Mouse (Mus musculus) MEL (cell line): ENCODE measurements around the gene Nkd1. TPM values are rescaled to one million over a fixed set of nuclear protein-coding genes. Genes with fewer than 3 reads are reported as not detected.

ENCODE experiments used
- DNase-seq: peaks from one replicate; pipeline ENCODE4 v3.0.0; 2011; ENCODE audit warnings: low read depth, low spot score
- H3K27ac ChIP-seq: 2 replicates; pipeline ENCODE4 v1.5.1; 2012; ENCODE audit warnings: low read depth, mild to moderate bottlenecking, control low read depth, low read length, moderate library complexity; ENCODE audit not compliant: control insufficient read depth
- H3K27me3 ChIP-seq, 2 experiments: fragments of 150-350 bp in 1 of 2; sonication (generic) in 1 of 2; 2 replicates each; pipeline ENCODE4 v1.6.1; 2012; ENCODE audit warnings: low read length in 2 of 2, mild to moderate bottlenecking in 2 of 2, improper control_type of control experiment in 1 of 2, moderate library complexity in 1 of 2; ENCODE audit not compliant: insufficient read depth in 2 of 2, control insufficient read depth in 1 of 2
- H3K36me3 ChIP-seq, 2 experiments: 2 replicates each; pipeline ENCODE4 v1.6.1; 2012 to 2014; ENCODE audit warnings: low read length in 2 of 2, improper control_type of control experiment in 1 of 2, inconsistent platforms in 1 of 2, mild to moderate bottlenecking in 1 of 2; ENCODE audit not compliant: insufficient read depth in 2 of 2, control insufficient read depth in 1 of 2
- H3K4me1 ChIP-seq, 2 experiments: fragments of 150-350 bp in 1 of 2; sonication (generic) in 1 of 2; 2 replicates each; pipeline ENCODE4 v1.6.1; 2012; ENCODE audit warnings: low read length in 2 of 2, improper control_type of control experiment in 1 of 2, mild to moderate bottlenecking in 1 of 2; ENCODE audit not compliant: insufficient read depth in 2 of 2, control insufficient read depth in 1 of 2
- H3K4me3 ChIP-seq, 2 experiments: fragments of 150-350 bp in 1 of 2; sonication (generic) in 1 of 2; 2 replicates each; pipeline ENCODE4 v1.5.1; 2012; ENCODE audit warnings: low read depth in 2 of 2, low read length in 2 of 2, mild to moderate bottlenecking in 2 of 2, moderate library complexity in 2 of 2, control low read depth in 1 of 2, improper control_type of control experiment in 1 of 2; ENCODE audit not compliant: control insufficient read depth in 1 of 2, insufficient read depth in 1 of 2
- H3K79me2 ChIP-seq: 2 replicates; pipeline ENCODE4 v1.6.1; 2012; ENCODE audit warnings: mild to moderate bottlenecking, low read length, moderate library complexity; ENCODE audit not compliant: control insufficient read depth, poor library complexity, insufficient read depth
- H3K9ac ChIP-seq: 2 replicates; pipeline ENCODE4 v1.6.1; 2012; ENCODE audit warnings: low read depth, mild to moderate bottlenecking, control low read depth, low read length, moderate library complexity; ENCODE audit not compliant: control insufficient read depth, poor library complexity, severe bottlenecking
- H3K9me3 ChIP-seq: fragments of 150-350 bp; sonication (generic); replicated peaks from 2 replicates; pipeline ENCODE4 v1.6.1; 2012; ENCODE audit warnings: mild to moderate bottlenecking, low read length, improper control_type of control experiment, moderate library complexity; ENCODE audit not compliant: insufficient read depth
- CHD1 ChIP-seq: IDR thresholded peaks from 2 replicates; pipeline ENCODE4 v1.6.1; 2012; ENCODE audit warnings: low read depth, mild to moderate bottlenecking, inconsistent platforms, low read length, improper control_type of control experiment
- CHD2 ChIP-seq: IDR thresholded peaks from 2 replicates; pipeline ENCODE4 v1.6.1; 2011; ENCODE audit warnings: low read length, improper control_type of control experiment
- CTCF ChIP-seq, 3 experiments: IDR thresholded peaks in 2 of 3; conservative IDR thresholded peaks in 1 of 3; 2 replicates each; pipeline ENCODE4 v1.5.1; 2011 to 2012; ENCODE audit warnings: low read length in 3 of 3, low read depth in 2 of 3, mild to moderate bottlenecking in 2 of 3, improper control_type of control experiment in 1 of 3, inconsistent platforms in 1 of 3, mixed read lengths in 1 of 3, moderate library complexity in 1 of 3; ENCODE audit not compliant: control insufficient read depth in 1 of 3, insufficient read depth in 1 of 3, poor library complexity in 1 of 3, severe bottlenecking in 1 of 3
- EP300 ChIP-seq, 2 experiments: IDR thresholded peaks; 2 replicates each; pipeline ENCODE4 v1.6.1; 2011; ENCODE audit warnings: improper control_type of control experiment in 2 of 2, low read length in 2 of 2, low read depth in 1 of 2, mild to moderate bottlenecking in 1 of 2
- ETS1 ChIP-seq: IDR thresholded peaks from 2 replicates; pipeline ENCODE4 v1.6.1; 2012; ENCODE audit warnings: low read depth, mild to moderate bottlenecking, inconsistent platforms, low read length, improper control_type of control experiment, moderate library complexity
- GABPA ChIP-seq: IDR thresholded peaks from 2 replicates; pipeline ENCODE4 v1.6.1; 2012; ENCODE audit warnings: low read depth, mild to moderate bottlenecking, inconsistent platforms, low read length, improper control_type of control experiment, moderate library complexity
- GATA1 ChIP-seq: IDR thresholded peaks from 2 replicates; pipeline ENCODE4 v1.6.1; 2011; ENCODE audit warnings: low read depth, low read length, improper control_type of control experiment
- HCFC1 ChIP-seq: IDR thresholded peaks from 2 replicates; pipeline ENCODE4 v1.6.1; 2012; ENCODE audit warnings: low read depth, mild to moderate bottlenecking, inconsistent platforms, low read length, improper control_type of control experiment, moderate library complexity
- JUND ChIP-seq: IDR thresholded peaks from 2 replicates; pipeline ENCODE4 v1.6.1; 2011; ENCODE audit warnings: low read depth, mild to moderate bottlenecking, improper control_type of control experiment, low read length
- MAFK ChIP-seq: IDR thresholded peaks from 2 replicates; pipeline ENCODE4 v1.6.1; 2011; ENCODE audit warnings: low read depth, mild to moderate bottlenecking, low read length, improper control_type of control experiment, borderline replicate concordance
- MAX ChIP-seq: IDR thresholded peaks from 2 replicates; pipeline ENCODE4 v1.6.1; 2011; ENCODE audit warnings: low read length, improper control_type of control experiment
- MAZ ChIP-seq: IDR thresholded peaks from 2 replicates; pipeline ENCODE4 v1.6.1; 2012; ENCODE audit warnings: low read depth, mild to moderate bottlenecking, inconsistent platforms, low read length, improper control_type of control experiment
- MEF2A ChIP-seq: IDR thresholded peaks from 2 replicates; pipeline ENCODE4 v1.6.1; 2014; ENCODE audit warnings: low read depth, mild to moderate bottlenecking, inconsistent platforms, low read length, improper control_type of control experiment; ENCODE audit not compliant: poor library complexity, insufficient replicate concordance, severe bottlenecking; ENCODE audit errors: extremely low read depth
- MXI1 ChIP-seq: IDR thresholded peaks from 2 replicates; pipeline ENCODE4 v1.6.1; 2011; ENCODE audit warnings: mild to moderate bottlenecking, low read depth, low read length, improper control_type of control experiment
- MYB ChIP-seq: IDR thresholded peaks from 2 replicates; pipeline ENCODE4 v1.6.1; 2011; ENCODE audit warnings: mild to moderate bottlenecking, low read depth, low read length, improper control_type of control experiment
- MYC ChIP-seq: IDR thresholded peaks from 2 replicates; pipeline ENCODE4 v1.6.1; 2011; ENCODE audit warnings: low read depth, mild to moderate bottlenecking, low read length, improper control_type of control experiment, moderate library complexity
- POLR2A ChIP-seq, 2 experiments: IDR thresholded peaks; 2 replicates each; pipeline ENCODE4 v1.6.1; 2011 to 2012; ENCODE audit warnings: low read length in 2 of 2, mild to moderate bottlenecking in 2 of 2, control low read depth in 1 of 2, improper control_type of control experiment in 1 of 2, low read depth in 1 of 2, moderate library complexity in 1 of 2; ENCODE audit not compliant: control insufficient read depth in 1 of 2, insufficient read depth in 1 of 2, poor library complexity in 1 of 2
- POLR2AphosphoS2 ChIP-seq: IDR thresholded peaks from 2 replicates; pipeline ENCODE4 v1.6.1; 2011; ENCODE audit warnings: low read length, improper control_type of control experiment
- POLR2AphosphoS5 ChIP-seq: IDR thresholded peaks from 2 replicates; pipeline ENCODE4 v1.6.1; 2012; ENCODE audit warnings: low read depth, borderline replicate concordance, mild to moderate bottlenecking, inconsistent platforms, low read length, moderate library complexity, mixed read lengths
- RAD21 ChIP-seq: IDR thresholded peaks from 2 replicates; pipeline ENCODE4 v1.6.1; 2011; ENCODE audit warnings: mild to moderate bottlenecking, low read depth, low read length, improper control_type of control experiment
- RCOR1 ChIP-seq: IDR thresholded peaks from 2 replicates; pipeline ENCODE4 v1.6.1; 2012; ENCODE audit warnings: low read depth, mild to moderate bottlenecking, inconsistent platforms, low read length, improper control_type of control experiment
- TAL1 ChIP-seq: IDR thresholded peaks from 2 replicates; pipeline ENCODE4 v1.6.1; 2012; ENCODE audit warnings: mild to moderate bottlenecking, inconsistent platforms, low read length, moderate library complexity, mixed read lengths
- TBP ChIP-seq: IDR thresholded peaks from 2 replicates; pipeline ENCODE4 v1.8.0; 2011; ENCODE audit warnings: low read depth, low read length, improper control_type of control experiment
- TCF12 ChIP-seq: IDR thresholded peaks from 2 replicates; pipeline ENCODE4 v1.6.1; 2014; ENCODE audit warnings: low read depth, mild to moderate bottlenecking, inconsistent platforms, low read length, improper control_type of control experiment, moderate library complexity
- UBTF ChIP-seq: IDR thresholded peaks from 2 replicates; pipeline ENCODE4 v1.6.1; 2012; ENCODE audit warnings: low read depth, mild to moderate bottlenecking, inconsistent platforms, low read length, improper control_type of control experiment, moderate library complexity, borderline replicate concordance; ENCODE audit not compliant: insufficient read depth
- USF1 ChIP-seq: IDR thresholded peaks from 2 replicates; pipeline ENCODE4 v1.6.1; 2014; ENCODE audit warnings: low read depth, mild to moderate bottlenecking, inconsistent platforms, low read length, improper control_type of control experiment, moderate library complexity
- USF2 ChIP-seq, 2 experiments: IDR thresholded peaks; 2 replicates each; pipeline ENCODE4 v1.6.1; 2011 to 2012; ENCODE audit warnings: improper control_type of control experiment in 2 of 2, low read length in 2 of 2, borderline replicate concordance in 1 of 2, inconsistent platforms in 1 of 2, low read depth in 1 of 2, mild to moderate bottlenecking in 1 of 2; ENCODE audit not compliant: insufficient read depth in 1 of 2
- ZC3H11A ChIP-seq: IDR thresholded peaks from 2 replicates; pipeline ENCODE4 v1.6.1; 2012; ENCODE audit warnings: low read depth, mild to moderate bottlenecking, inconsistent platforms, low read length, improper control_type of control experiment
- ZKSCAN1 ChIP-seq: IDR thresholded peaks from 2 replicates; pipeline ENCODE4 v1.6.1; 2012; ENCODE audit warnings: low read depth, mild to moderate bottlenecking, inconsistent platforms, low read length, improper control_type of control experiment, moderate library complexity
- ZMIZ1 ChIP-seq: IDR thresholded peaks from 2 replicates; pipeline ENCODE4 v1.6.1; 2012; ENCODE audit warnings: low read depth, mild to moderate bottlenecking, inconsistent platforms, low read length, improper control_type of control experiment, moderate library complexity
- ZNF384 ChIP-seq: IDR thresholded peaks from 2 replicates; pipeline ENCODE4 v1.6.1; 2012; ENCODE audit warnings: low read depth, mild to moderate bottlenecking, inconsistent platforms, low read length, improper control_type of control experiment
- polyA plus RNA-seq, 2 experiments: library from polyadenylated mRNA; stranded (reverse) in 1 of 2; unstranded in 1 of 2; fragments of >175 nt in 1 of 2; fragments of >200 nt in 1 of 2; gene quantifications; 2 replicates each; pipeline versions ENCODE4 v1.2.1 to v1.2.4; 2012; ENCODE audit warnings: low replicate concordance in 2 of 2, low read depth in 1 of 2; ENCODE audit not compliant: insufficient read length in 2 of 2, insufficient read depth in 1 of 2, missing spikeins in 1 of 2
- total RNA-seq: library from RNA; depleted of rRNA; stranded (reverse); fragments of 300-350 nt; gene quantifications from 2 replicates; pipeline ENCODE4 v1.2.3, GENCODE M21; 2012

Gene Nkd1
- total and polyA plus RNA-seq, 3 experiments, result not detected

DNA sequence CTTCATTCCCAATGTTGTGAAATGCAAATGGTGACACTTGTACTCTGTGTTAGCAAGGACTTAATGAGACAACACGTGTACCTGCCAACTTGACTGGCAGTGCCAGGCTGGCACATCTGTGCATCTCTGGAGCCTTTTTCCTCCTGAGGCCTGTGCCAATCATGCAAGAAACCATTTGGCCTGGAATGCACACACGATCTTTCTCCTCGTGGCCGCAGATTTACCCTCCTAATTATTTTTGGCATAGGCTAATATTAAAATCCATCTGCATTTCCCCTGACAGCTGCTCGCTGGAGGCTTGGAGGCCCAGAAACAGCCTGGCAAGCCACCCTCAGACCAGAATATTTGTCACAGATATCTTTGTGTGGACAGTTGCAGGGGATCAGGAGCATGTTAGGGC, 56.5 kb downstream of the Nkd1 start:
- TF ChIP-seq ZC3H11A (no peak), ZMIZ1 (no peak), MAFK (no peak), MYB (no peak), RAD21 (no peak), GABPA (no peak), HCFC1 (no peak), TAL1 (no peak), MAZ (no peak), POLR2AphosphoS5 (no peak), MAX (no peak), ETS1 (no peak), TCF12 (no peak), UBTF (no peak), POLR2AphosphoS2 (no peak), RCOR1 (no peak), EP300 (IDR thresholded peaks at IDR 0.05; ENCODE audit: low read depth in 1 of 2, low read length in 2 of 2) (no peak), ZNF384 (no peak), CHD1 (no peak)
- no peaks in the 10 kb centered on the region for H3K27me3 ChIP-seq

DNA sequence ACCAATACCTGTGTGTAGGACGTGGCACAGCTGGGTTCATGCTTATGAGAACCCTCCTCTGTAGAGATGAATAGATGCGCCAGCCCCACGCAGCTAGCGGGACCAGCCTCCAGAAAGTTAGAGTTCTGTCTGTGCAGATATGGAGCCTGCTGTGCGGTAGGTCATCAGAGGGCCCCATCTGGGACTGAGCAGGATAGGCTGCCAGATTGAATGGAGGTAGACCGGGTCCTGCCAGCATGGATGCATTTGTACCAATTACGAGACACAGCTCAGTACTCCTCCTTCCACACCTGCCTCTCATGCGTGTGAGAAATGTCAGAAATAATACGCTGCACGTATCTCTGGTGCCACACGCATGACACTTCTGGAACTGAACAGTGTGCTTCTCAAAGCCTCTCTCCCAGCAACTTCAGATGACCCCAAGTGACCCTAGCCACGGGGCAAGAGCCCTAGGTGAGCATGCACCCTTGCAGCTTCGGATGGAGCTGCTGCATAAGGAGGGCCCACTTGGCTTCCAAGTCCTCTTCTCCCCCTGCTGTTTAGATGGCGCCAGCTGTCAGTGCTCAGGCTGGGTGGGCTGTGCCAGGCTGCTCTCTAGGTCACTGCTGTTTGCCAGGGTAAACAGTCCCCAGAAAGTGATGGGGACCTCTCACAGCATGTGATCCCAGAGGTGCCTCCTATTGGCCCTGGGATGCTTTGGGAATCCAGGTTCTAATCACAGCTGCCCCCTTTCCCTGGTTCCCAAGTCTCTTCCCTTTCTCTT, 57.4 kb downstream of the Nkd1 start:
- DNase-seq, result no peak
- Histone ChIP-seq H3K9ac (no peak overlapping the region), H3K27me3 (no peaks in the 10 kb centered on the region), H3K4me3 (no peak overlapping the region), H3K36me3 (no peaks in the 10 kb centered on the region), H3K4me1 (no peaks in the 10 kb centered on the region), H3K27ac (no peak overlapping the region), H3K9me3 (no peaks in the 10 kb centered on the region), H3K79me2 (no peaks in the 10 kb centered on the region)
- TF ChIP-seq RCOR1 (no peak), GATA1 (no peak), POLR2A (IDR thresholded peaks at IDR 0.05; ENCODE audit: control insufficient read depth in 1 of 2, insufficient read depth in 1 of 2, low read depth in 1 of 2, low read length in 2 of 2, poor library complexity in 1 of 2) (no peak), EP300 (IDR thresholded peaks at IDR 0.05; ENCODE audit: low read depth in 1 of 2, low read length in 2 of 2) (no peak), MAFK (no peak), USF2 (IDR thresholded peaks at IDR 0.05; ENCODE audit: borderline replicate concordance in 1 of 2, insufficient read depth in 1 of 2, low read depth in 1 of 2, low read length in 2 of 2) (no peak), MYB (no peak), MAX (no peak), TBP (no peak), MEF2A (no peak), CHD2 (no peak), CTCF (IDR thresholded peaks at IDR 0.05 in 2 of 3, conservative IDR thresholded peaks at IDR 0.05 in 1 of 3; ENCODE audit: control insufficient read depth in 1 of 3, insufficient read depth in 1 of 3, low read depth in 2 of 3, low read length in 3 of 3, poor library complexity in 1 of 3, severe bottlenecking in 1 of 3) (no peak), RAD21 (no peak), MXI1 (no peak), USF1 (no peak), ZKSCAN1 (no peak), JUND (no peak), ZNF384 (no peak), MYC (no peak), GABPA (no peak)

More for the DNA sequence above, 56.5 kb downstream of the Nkd1 start:
- no peaks in the 10 kb centered on the region for H3K4me1 ChIP-seq
- no peaks in the 10 kb centered on the region for H3K36me3 ChIP-seq
- DNase-seq, result no peak
- H3K4me3 ChIP-seq, result no peak overlapping the region
- no peak overlapping the region for H3K9ac ChIP-seq
- no peak overlapping the region for H3K27ac ChIP-seq
- H3K9me3 ChIP-seq, result no peaks in the 10 kb centered on the region
- H3K79me2 ChIP-seq, result no peaks in the 10 kb centered on the region
